In the genomic region with DNA sequence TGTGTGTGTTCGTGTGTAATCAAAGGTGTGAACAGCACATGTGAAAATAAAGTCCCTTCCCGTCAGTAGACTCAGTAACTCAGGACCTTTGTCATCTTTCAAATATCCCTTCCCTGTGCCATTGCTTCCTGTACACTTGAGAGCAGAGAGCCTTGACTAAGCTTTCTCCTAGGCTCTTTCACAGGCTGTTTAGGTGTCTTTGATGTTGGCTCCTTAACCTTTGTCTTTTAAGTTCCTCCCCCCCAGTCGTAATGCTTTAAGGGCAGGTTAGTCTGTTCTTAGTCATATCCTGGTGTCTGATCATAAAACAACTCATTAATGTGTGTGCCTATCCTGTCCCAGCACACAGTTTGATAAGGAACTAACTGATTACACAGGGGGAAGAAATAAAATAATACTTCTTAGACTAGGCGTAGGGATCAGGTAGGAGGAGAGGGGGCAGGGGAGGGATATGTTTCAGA, we compare ENCODE assay signal across 16 mouse cellular contexts. TPM values are rescaled to one million over a fixed set of nuclear protein-coding genes. Genes with fewer than 3 reads are reported as not detected.
DNase-seq lines count a peak whose midpoint lies in the region; ATAC-seq and TF ChIP-seq lines count a peak whose summit lies in the region.
"Had no signal": no experiment of that assay in that cellular context is flagged by ENCODE, and none has a peak within 500 bp of the region (broad histone marks: within the 10 kb centered on the region; RNA-seq: fewer than 3 reads in every experiment).

No protein-coding gene starts in this region.

- no peak overlapping the region for H3K4me3 ChIP-seq in intestine, embryonic 16.5 days (ENCODE audit: low read length)
- no peak overlapping the region for H3K4me3 ChIP-seq in small intestine, adult 2 months (ENCODE audit: low read depth, low read length)
- H3K4me3 ChIP-seq: embryonic facial prominence, embryonic 15.5 days; forebrain, embryonic 12.5 days; hindbrain, embryonic 10.5 days; neural tube, embryonic 12.5 days had no signal

- peaks cover 13% of the 10 kb centered on the region; the same call in 1 of the 2 replicates for H3K4me1 ChIP-seq in intestine, embryonic 16.5 days (ENCODE audit: control insufficient read depth, insufficient read depth, low read length)
- H3K4me1 ChIP-seq in small intestine, adult 2 months (ENCODE audit: control insufficient read depth, insufficient read depth, insufficient read length, low read length) = peaks cover 40% of the 10 kb centered on the region
- H3K4me1 ChIP-seq: embryonic facial prominence, embryonic 15.5 days had no signal

- H3K4me2 ChIP-seq in intestine, embryonic 16.5 days (ENCODE audit: low read depth, low read length) = no peak overlapping the region
- H3K4me2 ChIP-seq: embryonic facial prominence, embryonic 15.5 days; forebrain, embryonic 12.5 days; neural tube, embryonic 12.5 days had no signal

- H3K27ac ChIP-seq in intestine, embryonic 16.5 days (ENCODE audit: low read length) = peak overlapping the region; percentile 64; the same call in 1 of the 2 replicates
- peak overlapping the region; percentile 90 for H3K27ac ChIP-seq in small intestine, adult 2 months (ENCODE audit: insufficient read depth, low read depth, low read length)
- H3K27ac ChIP-seq: embryonic facial prominence, embryonic 15.5 days; forebrain, embryonic 12.5 days; hindbrain, embryonic 10.5 days; liver, embryonic 14.5 days; neural tube, embryonic 12.5 days had no signal

- H3K27me3 ChIP-seq in intestine, embryonic 16.5 days (replicated peaks; ENCODE audit: control insufficient read depth, insufficient read depth, low read length) = no peaks in the 10 kb centered on the region
- no peaks in the 10 kb centered on the region for H3K27me3 ChIP-seq in small intestine, adult 2 months (ENCODE audit: control insufficient read depth, insufficient read depth, low read length)
- H3K27me3 ChIP-seq: embryonic facial prominence, embryonic 15.5 days; forebrain, embryonic 12.5 days; neural tube, embryonic 12.5 days had no signal

- H3K9me3 ChIP-seq in intestine, embryonic 16.5 days (ENCODE audit: control insufficient read depth, low read length) = no peaks in the 10 kb centered on the region
- H3K9me3 ChIP-seq: embryonic facial prominence, embryonic 15.5 days; forebrain, embryonic 12.5 days; hindbrain, embryonic 10.5 days; neural tube, embryonic 12.5 days had no signal

- no peak overlapping the region for H3K9ac ChIP-seq in intestine, embryonic 16.5 days (ENCODE audit: low read depth, low read length)
- H3K9ac ChIP-seq: embryonic facial prominence, embryonic 15.5 days; forebrain, embryonic 12.5 days; liver, embryonic 14.5 days; neural tube, embryonic 12.5 days had no signal

- H3K36me3 ChIP-seq in intestine, embryonic 16.5 days (ENCODE audit: control insufficient read depth, insufficient read depth, low read length) = no peaks in the 10 kb centered on the region
- H3K36me3 ChIP-seq in small intestine, adult 2 months (ENCODE audit: control insufficient read depth, insufficient read depth, low read length) = no peaks in the 10 kb centered on the region
- H3K36me3 ChIP-seq: embryonic facial prominence, embryonic 15.5 days; forebrain, embryonic 12.5 days; hindbrain, embryonic 10.5 days; neural tube, embryonic 12.5 days had no signal

- ATAC-seq in CD4-positive, CD25-positive, alpha-beta regulatory T cell, adult 4 months = peak; percentile 81
- peak; percentile 91 for ATAC-seq in intestine, embryonic 16.5 days
- ATAC-seq: lung, postnatal 0 days had no signal

- peak; percentile 87 for DNase-seq in CD4-positive helper T cell, adult 2 months (ENCODE audit: low read depth, low spot score)
- no peak for DNase-seq in cerebellum, adult 9-10 months
- DNase-seq in ovary, postnatal 36 days (ENCODE audit: low spot score) = no peak
- DNase-seq in layer of hippocampus, adult 9-10 months (ENCODE audit: low spot score) = no peak
- DNase-seq: adrenal gland, adult 8-10 months; cerebellum, adult 2 months; kidney, adult 9 months had no signal

- 43% methylated on average over 4 of the region's 4 CpGs for WGBS in intestine, embryonic 16.5 days
- 21% methylated on average over 4 of the region's 4 CpGs for WGBS in small intestine, adult 2 months

- TF ChIP-seq CTCF in small intestine, adult 2 months (IDR thresholded peaks at IDR 0.05; ENCODE audit: extremely low read depth, insufficient read length, insufficient replicate concordance, low read depth, low read length) = no peak

- TF ChIP-seq POLR2A in small intestine, adult 2 months (IDR thresholded peaks at IDR 0.05; ENCODE audit: low read depth, low read length) = no peak

RNA-seq across cellular contexts. Expression of a gene that starts 28.4 kb away (rescaled TPM):
- polyA plus RNA-seq in CD4-positive, CD25-positive, alpha-beta regulatory T cell, adult 4 months (2017; shearing (Covaris generic)) = 10 to 100 TPM; 14.3 to 21.6 TPM
- polyA plus RNA-seq in intestine, embryonic 16.5 days (2015; fragmentation: Nextera tagmentation; extraction: Ambion mirVana) = 5.9 and 6.0 TPM in 2 replicates
- polyA plus RNA-seq in small intestine, adult 2 months (2012; rRNA removed) = 6.0 and 11.4 TPM in 2 replicates
